Mouse (Mus musculus): ENCODE data around the gene Slc25a44.
"Not testable (repeated sequence)": the region's sequence is repeated elsewhere in the genome, so short reads cannot be mapped to it uniquely, and the experiment has no call there.

Slc25a44 gene

GRCm38 (mm10) chr3:88410645-88411031, 14.3 kb downstream of the Slc25a44 start:
- peak; percentile 12 for DNase-seq

- peak; percentile 93 for DNase-seq
Observed at GRCm38 (mm10) chr3:88409741-88410644, 14.9 kb downstream of the Slc25a44 start, which contains the start of gene Pmf1. Gene Pmf1 (minus strand): TSS chr3:88410331.

GRCm38 (mm10) chr3:88408953-88409352, 16.0 kb downstream of the Slc25a44 start:
- no peak for DNase-seq

GRCm38 (mm10) chr3:88407529-88407928, 17.4 kb downstream of the Slc25a44 start:
- no peak for DNase-seq

GRCm38 (mm10) chr3:88407090-88407489, 17.8 kb downstream of the Slc25a44 start:
- peak; percentile 77 for DNase-seq

- no peak for DNase-seq
Observed at GRCm38 (mm10) chr3:88403522-88404230, 21.3 kb downstream of the Slc25a44 start.

GRCm38 (mm10) chr3:88398666-88399065, 26.3 kb downstream of the Slc25a44 start:
- DNase-seq, result no peak

GRCm38 (mm10) chr3:88395742-88396141, 29.2 kb downstream of the Slc25a44 start:
- no peak for DNase-seq

GRCm38 (mm10) chr3:88395288-88395687, 29.7 kb downstream of the Slc25a44 start:
- DNase-seq, result no peak

- DNase-seq, result no peak
Observed at GRCm38 (mm10) chr3:88393776-88394375, 31.1 kb downstream of the Slc25a44 start.

- DNase-seq, result no peak
Observed at GRCm38 (mm10) chr3:88384364-88384763, 40.6 kb downstream of the Slc25a44 start, which contains the start of gene Bglap. Gene Bglap (minus strand): TSS chr3:88384464.

- DNase-seq, result not testable (repeated sequence)
Observed at GRCm38 (mm10) chr3:88382383-88382782, 42.6 kb downstream of the Slc25a44 start.

GRCm38 (mm10) chr3:88381389-88382315, 43.3 kb downstream of the Slc25a44 start:
- peak; percentile 21 for DNase-seq

GRCm38 (mm10) chr3:88378599-88378998, 46.3 kb downstream of the Slc25a44 start, which contains the start of gene Bglap2:
Gene Bglap2 (minus strand): TSS chr3:88378699.
- DNase-seq, result not testable (repeated sequence)

GRCm38 (mm10) chr3:88376644-88377043, 48.3 kb downstream of the Slc25a44 start:
- DNase-seq, result not testable (repeated sequence)

- peak; percentile 28 for DNase-seq
Observed at GRCm38 (mm10) chr3:88375750-88376626, 49.0 kb downstream of the Slc25a44 start.

GRCm38 (mm10) chr3:88372643-88373042, 52.3 kb downstream of the Slc25a44 start, which contains the start of gene Bglap3:
Gene Bglap3 (minus strand): TSS chr3:88372743.
- not testable (repeated sequence) for DNase-seq

GRCm38 (mm10) chr3:88368511-88368910, 56.4 kb downstream of the Slc25a44 start:
- DNase-seq, result not testable (repeated sequence)

GRCm38 (mm10) chr3:88367517-88367916, 57.4 kb downstream of the Slc25a44 start:
- not testable (repeated sequence) for DNase-seq

- peak; percentile 45 for DNase-seq
Observed at GRCm38 (mm10) chr3:88366830-88367428, 58.0 kb downstream of the Slc25a44 start.
